Mouse (Mus musculus) CH12.LX (cell line): ENCODE measurements around the gene Natd1. TPM values are rescaled to one million over a fixed set of nuclear protein-coding genes. Genes with fewer than 3 reads are reported as not detected.
A peak's percentile ranks its signal among the peaks of the same experiment; 100 is the strongest.

Experiments
- DNase-seq: peaks from one replicate; pipeline ENCODE4 v3.0.0-alpha.2; 2013; ENCODE audit errors: extremely low read depth
- H3K27ac ChIP-seq: 2 replicates; pipeline ENCODE4 v1.5.1; 2012; ENCODE audit warnings: low read depth, mild to moderate bottlenecking, control low read depth, moderate library complexity; ENCODE audit not compliant: insufficient read depth
- H3K27me3 ChIP-seq: replicated peaks from 2 replicates; pipeline ENCODE3; 2012; ENCODE audit warnings: inconsistent platforms
- H3K36me3 ChIP-seq, 2 experiments: replicated peaks in 1 of 2; 2 replicates each; pipeline versions ENCODE3 to v1.6.1; 2012; ENCODE audit warnings: inconsistent platforms in 1 of 2, low read length in 1 of 2, mild to moderate bottlenecking in 1 of 2, mixed read lengths in 1 of 2, moderate library complexity in 1 of 2; ENCODE audit not compliant: control insufficient read depth in 1 of 2, insufficient read depth in 1 of 2
- H3K4me1 ChIP-seq, 2 experiments: 2 replicates each; pipeline ENCODE4 v1.6.1; 2012; ENCODE audit warnings: inconsistent platforms in 1 of 2, moderate library complexity in 1 of 2; ENCODE audit not compliant: insufficient read depth in 2 of 2, control insufficient read depth in 1 of 2
- H3K4me2 ChIP-seq: 2 replicates; pipeline ENCODE4 v1.6.1; 2012; ENCODE audit warnings: low read depth, mild to moderate bottlenecking, control low read depth; ENCODE audit not compliant: poor library complexity, insufficient read depth, severe bottlenecking
- H3K4me3 ChIP-seq, 3 experiments: fragments of 150-350 bp in 1 of 3; sonication (generic) in 1 of 3; replicated peaks in 1 of 3; 2 replicates each; pipeline versions ENCODE3 to v1.5.1; 2011 to 2012; ENCODE audit warnings: low read depth in 2 of 3, low read length in 2 of 3, mild to moderate bottlenecking in 2 of 3, moderate library complexity in 2 of 3, control low read depth in 1 of 3, improper control_type of control experiment in 1 of 3, inconsistent platforms in 1 of 3, mixed read lengths in 1 of 3; ENCODE audit not compliant: poor library complexity in 1 of 3
- H3K79me2 ChIP-seq: replicated peaks from 2 replicates; pipeline ENCODE4 v1.6.1; 2012; ENCODE audit warnings: mild to moderate bottlenecking, moderate library complexity; ENCODE audit not compliant: control insufficient read depth, poor library complexity, insufficient read depth, severe bottlenecking; ENCODE audit errors: extremely low read depth
- H3K9ac ChIP-seq: 2 replicates; pipeline ENCODE4 v1.6.1; 2012; ENCODE audit warnings: low read depth, mild to moderate bottlenecking, control low read depth, moderate library complexity; ENCODE audit not compliant: insufficient read depth
- H3K9me3 ChIP-seq: replicated peaks from 2 replicates; pipeline ENCODE3; 2012; ENCODE audit warnings: low read length, inconsistent platforms, mixed read lengths
- BHLHE40 ChIP-seq: IDR thresholded peaks from 2 replicates; pipeline ENCODE4 v1.6.1; 2011; ENCODE audit warnings: mild to moderate bottlenecking, low read depth, low read length, improper control_type of control experiment
- CHD1 ChIP-seq: IDR thresholded peaks from 2 replicates; pipeline ENCODE4 v1.6.1; 2012; ENCODE audit warnings: low read depth, low read length, improper control_type of control experiment, inconsistent platforms
- CHD2 ChIP-seq: IDR thresholded peaks from 2 replicates; pipeline ENCODE4 v1.6.1; 2011; ENCODE audit warnings: low read length, improper control_type of control experiment
- CTCF ChIP-seq, 2 experiments: IDR thresholded peaks in 1 of 2; conservative IDR thresholded peaks in 1 of 2; 2 replicates each; pipeline ENCODE4 v1.5.1; 2011 to 2012; ENCODE audit warnings: low read depth in 2 of 2, low read length in 2 of 2, improper control_type of control experiment in 1 of 2, inconsistent platforms in 1 of 2, mild to moderate bottlenecking in 1 of 2, moderate library complexity in 1 of 2
- E2F4 ChIP-seq: IDR thresholded peaks from 2 replicates; pipeline ENCODE4 v1.6.1; 2011; ENCODE audit warnings: low read depth, low read length, improper control_type of control experiment; ENCODE audit not compliant: insufficient replicate concordance
- ELF1 ChIP-seq: IDR thresholded peaks from 2 replicates; pipeline ENCODE4 v1.6.1; 2014; ENCODE audit warnings: low read depth, mild to moderate bottlenecking, inconsistent platforms, low read length, improper control_type of control experiment
- GABPA ChIP-seq: IDR thresholded peaks from 2 replicates; pipeline ENCODE4 v1.6.1; 2012; ENCODE audit warnings: low read depth, low read length, improper control_type of control experiment, inconsistent platforms; ENCODE audit not compliant: insufficient replicate concordance
- JUN ChIP-seq: IDR thresholded peaks from 2 replicates; pipeline ENCODE4 v1.6.1; 2011; ENCODE audit warnings: low read depth, mild to moderate bottlenecking, low read length, improper control_type of control experiment, moderate library complexity; ENCODE audit not compliant: insufficient read depth
- JUND ChIP-seq: conservative IDR thresholded peaks from 2 replicates; pipeline ENCODE4 v1.6.1; 2011; ENCODE audit warnings: low read depth, low read length, improper control_type of control experiment
- KAT2A ChIP-seq: IDR thresholded peaks from 2 replicates; pipeline ENCODE4 v1.6.1; 2012; ENCODE audit warnings: low read length, improper control_type of control experiment, inconsistent platforms; ENCODE audit not compliant: insufficient replicate concordance
- MAFK ChIP-seq: IDR thresholded peaks from 2 replicates; pipeline ENCODE4 v1.6.1; 2011; ENCODE audit warnings: low read length, improper control_type of control experiment; ENCODE audit not compliant: insufficient replicate concordance
- MAX ChIP-seq: IDR thresholded peaks from 2 replicates; pipeline ENCODE4 v1.6.1; 2011; ENCODE audit warnings: low read length, improper control_type of control experiment
- MXI1 ChIP-seq: IDR thresholded peaks from 2 replicates; pipeline ENCODE4 v1.6.1; 2011; ENCODE audit warnings: mild to moderate bottlenecking, low read depth, low read length, improper control_type of control experiment
- MYC ChIP-seq: IDR thresholded peaks from 2 replicates; pipeline ENCODE4 v1.6.1; 2011; ENCODE audit warnings: low read depth, mild to moderate bottlenecking, improper control_type of control experiment, low read length
- NELFE ChIP-seq: IDR thresholded peaks from 2 replicates; pipeline ENCODE4 v1.6.1; 2011; ENCODE audit warnings: low read depth, low read length, improper control_type of control experiment
- NRF1 ChIP-seq: IDR thresholded peaks from 2 replicates; pipeline ENCODE4 v1.6.1; 2014; ENCODE audit warnings: low read depth, mild to moderate bottlenecking, inconsistent platforms, low read length, improper control_type of control experiment, moderate library complexity
- PAX5 ChIP-seq: IDR thresholded peaks from 2 replicates; pipeline ENCODE4 v1.6.1; 2012; ENCODE audit warnings: low read length, inconsistent platforms, mixed read lengths
- POLR2AphosphoS2 ChIP-seq: IDR thresholded peaks from 2 replicates; pipeline ENCODE4 v1.6.1; 2011; ENCODE audit warnings: low read depth, low read length, improper control_type of control experiment
- RAD21 ChIP-seq: IDR thresholded peaks from 2 replicates; pipeline ENCODE4 v1.6.1; 2011; ENCODE audit warnings: low read depth, mild to moderate bottlenecking, low read length, improper control_type of control experiment, moderate library complexity
- SIN3A ChIP-seq: IDR thresholded peaks from 2 replicates; pipeline ENCODE4 v1.6.1; 2012; ENCODE audit warnings: low read length, improper control_type of control experiment, inconsistent platforms
- SMC3 ChIP-seq: IDR thresholded peaks from 2 replicates; pipeline ENCODE4 v1.6.1; 2011; ENCODE audit warnings: low read depth, low read length, improper control_type of control experiment
- TBP ChIP-seq: conservative IDR thresholded peaks from 2 replicates; pipeline ENCODE4 v1.6.1; 2011; ENCODE audit warnings: low read depth, low read length, improper control_type of control experiment
- TCF12 ChIP-seq: IDR thresholded peaks from 2 replicates; pipeline ENCODE4 v1.6.1; 2014; ENCODE audit warnings: low read depth, mild to moderate bottlenecking, inconsistent platforms, low read length, improper control_type of control experiment
- USF1 ChIP-seq: IDR thresholded peaks from 2 replicates; pipeline ENCODE4 v1.6.1; 2014; ENCODE audit warnings: low read depth, mild to moderate bottlenecking, inconsistent platforms, low read length, improper control_type of control experiment
- ZC3H11A ChIP-seq: IDR thresholded peaks from 2 replicates; pipeline ENCODE4 v1.6.1; 2012; ENCODE audit warnings: low read depth, mild to moderate bottlenecking, inconsistent platforms, low read length, improper control_type of control experiment
- ZKSCAN1 ChIP-seq: IDR thresholded peaks from 2 replicates; pipeline ENCODE4 v1.6.1; 2012; ENCODE audit warnings: low read depth, inconsistent platforms, low read length, improper control_type of control experiment, borderline replicate concordance
- ZNF384 ChIP-seq: IDR thresholded peaks from 2 replicates; pipeline ENCODE4 v1.6.1; 2012; ENCODE audit warnings: low read depth, low read length, improper control_type of control experiment, inconsistent platforms
- dilution Hi-C: fragments of 300-500 bp; cut with MboI; formaldehyde crosslinking; loops from 2 replicates; pipeline ENCODE4 v1.14.3; 2020; ENCODE audit warnings: low sequenced_read_pairs; ENCODE audit not compliant: extremely low pct_unique_long_range_greater_than_20kb, extremely low pct_ligation_motif_present
- in situ Hi-C: fragments of 300-500 bp; cut with MboI; formaldehyde crosslinking; loops from 3 replicates; pipeline ENCODE4 v1.14.3; 2019; ENCODE audit warnings: low sequenced_read_pairs, low pct_ligation_motif_present, low pct_unique_long_range_greater_than_20kb, mixed read lengths
- polyA plus RNA-seq: library from polyadenylated mRNA; unstranded; fragments of >175 nt; gene quantifications from 2 replicates; pipeline ENCODE4 v1.2.1, GENCODE M21; 2012; ENCODE audit warnings: low read depth; ENCODE audit not compliant: insufficient read length
- total RNA-seq, 2 experiments: library from RNA; depleted of rRNA; stranded (reverse); fragments of 300-350 nt in 1 of 2; fragments of >200 nt in 1 of 2; gene quantifications; 2 replicates each; pipeline ENCODE4 v1.2.3; 2012 to 2014

Gene Natd1
- total and polyA plus RNA-seq, 3 experiments, result 2.1 to 5.2 (median 5.0) TPM

- TF ChIP-seq CHD2 (peak; percentile 60), ZKSCAN1 (no peak), ZNF384 (no peak), KAT2A (peak; percentile 99), JUN (no peak), CTCF (conservative IDR thresholded peaks at IDR 0.05 in 1 of 2, IDR thresholded peaks at IDR 0.05 in 1 of 2; ENCODE audit: low read depth in 2 of 2, low read length in 2 of 2) (no peak; a peak in 1 of 4 replicates), MAFK (no peak), USF1 (no peak), SMC3 (no peak), GABPA (peak; percentile 82; the same call in 1 of the 2 replicates), POLR2AphosphoS2 (peak; percentile 84; the same call in 1 of the 2 replicates), MYC (peak; percentile 62; the same call in 1 of the 2 replicates), CHD1 (0 out of 2 replicates have a peak, but pooled peaks have one; percentile 59), E2F4 (peak; percentile 88; the same call in 1 of the 2 replicates), MXI1 (no peak; the same call in 1 of the 2 replicates), NELFE (peak; percentile 80), PAX5 (no peak), ZC3H11A (no peak), NRF1 (peak; percentile 78), SIN3A (peak; percentile 57), TBP (0 out of 2 replicates have a peak, but pooled peaks have one; percentile 49), JUND (no peak)
Observed at GRCm38 (mm10) chr11:60878675-60879294, 35.8 kb downstream of the Natd1 start, which contains the start of gene Tmem11 (continued).

DNA sequence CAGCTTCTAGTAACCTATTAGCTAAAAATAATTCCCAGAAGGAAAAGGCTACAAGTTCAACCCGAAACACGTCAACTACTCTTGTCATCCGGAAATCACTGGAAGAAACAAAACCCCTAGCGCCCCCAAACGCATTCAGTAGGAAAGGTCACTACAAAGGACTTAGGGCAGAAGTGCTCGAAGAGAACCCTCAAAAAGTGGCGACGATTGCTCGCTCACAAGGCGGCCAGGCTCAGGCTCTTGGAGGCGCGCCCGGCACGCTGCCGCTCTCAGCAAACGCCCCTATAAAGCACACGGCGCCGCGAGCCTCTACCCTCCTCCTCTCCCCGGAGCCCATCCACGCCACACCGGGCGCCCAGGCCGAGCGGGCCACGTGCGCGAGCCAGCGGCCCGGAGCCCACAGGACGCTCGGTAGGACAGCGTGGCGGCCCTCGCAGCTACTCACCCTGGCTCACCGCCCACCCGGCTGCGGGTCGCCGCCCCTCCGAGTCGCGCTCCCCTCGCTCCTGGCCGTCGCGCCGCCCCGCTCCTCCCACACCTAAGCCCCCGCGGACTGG is 36.4 kb downstream of the Natd1 start:
- TF ChIP-seq SIN3A (peak; percentile 94), MXI1 (peak; percentile 91), NELFE (no peak), BHLHE40 (no peak), TCF12 (no peak), MAX (peak; percentile 86), RAD21 (peak; percentile 27), CTCF (conservative IDR thresholded peaks at IDR 0.05 in 1 of 2, IDR thresholded peaks at IDR 0.05 in 1 of 2; ENCODE audit: low read depth in 2 of 2, low read length in 2 of 2) (peak in 1 of 2 experiments; percentile 68; a peak in 2 of 4 replicates), ELF1 (peak; percentile 69; the same call in 1 of the 2 replicates), TBP (0 out of 2 replicates have a peak, but pooled peaks have one; percentile 28), MYC (peak; percentile 88)
- H3K9me3 ChIP-seq, result no peaks in the 10 kb centered on the region
- dilution Hi-C loops (no loop called here), in situ Hi-C loops (no loop called here)
- DNase-seq, result peak; percentile 68
- peaks cover 25 to 56% of the 10 kb centered on the region in 2 experiments for H3K4me1 ChIP-seq
- H3K27me3 ChIP-seq, result no peaks in the 10 kb centered on the region
- H3K9ac ChIP-seq, result peak overlapping the region; percentile 92
- H3K79me2 ChIP-seq, result peaks cover 62% of the 10 kb centered on the region
- peak overlapping the region; percentile 81 for H3K4me2 ChIP-seq
- peaks cover 15 to 58% of the 10 kb centered on the region in 2 experiments for H3K36me3 ChIP-seq
- peak overlapping the region; percentile 69 to 100 (median 97) for H3K4me3 ChIP-seq
- peak overlapping the region; percentile 73 for H3K27ac ChIP-seq
